Mouse (Mus musculus) testis, postnatal 14 days (tissue): ENCODE measurements around the gene Olfr963.
A peak's percentile ranks its signal among the peaks of the same experiment; 100 is the strongest.
"Not testable (repeated sequence)": the region's sequence is repeated elsewhere in the genome, so short reads cannot be mapped to it uniquely, and the experiment has no call there.

Source experiments
- DNase-seq: peaks from one replicate; pipeline ENCODE4 v3.0.0; 2021; ENCODE audit warnings: low spot score

Gene Olfr963

DNA sequence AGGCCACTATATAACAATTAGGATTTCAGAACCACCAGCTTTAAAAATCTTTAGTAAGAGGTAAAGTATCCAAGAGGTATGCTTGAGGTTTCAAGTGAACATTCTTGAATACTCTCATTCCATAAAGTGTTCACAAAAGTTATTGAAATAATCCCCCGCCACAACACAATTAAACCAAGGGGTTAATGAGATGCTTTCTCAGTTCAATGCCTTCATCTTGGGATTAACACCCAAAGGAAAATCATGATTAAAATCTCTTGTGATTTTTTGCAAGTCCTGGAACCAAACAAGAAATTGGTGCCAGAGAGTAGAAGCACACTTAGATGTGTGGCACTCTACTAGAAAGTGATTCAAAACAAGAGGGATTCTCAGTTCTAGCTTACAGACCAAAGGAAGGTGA, at the start of gene Olfr963:
Gene Olfr963 (plus strand): TSS at position 301 of the 400 bp plus-strand sequence.
- no peak for DNase-seq

- no peak for DNase-seq
These were observed 45.9 kb upstream of the Olfr963 start, which contains the start of gene Olfr960 for GRCm38 (mm10) chr9:39621073-39621472. Gene Olfr960 (plus strand): TSS chr9:39621373.

- DNase-seq: no peak
These were observed 43.2 kb upstream of the Olfr963 start for GRCm38 (mm10) chr9:39623783-39624182.

DNA sequence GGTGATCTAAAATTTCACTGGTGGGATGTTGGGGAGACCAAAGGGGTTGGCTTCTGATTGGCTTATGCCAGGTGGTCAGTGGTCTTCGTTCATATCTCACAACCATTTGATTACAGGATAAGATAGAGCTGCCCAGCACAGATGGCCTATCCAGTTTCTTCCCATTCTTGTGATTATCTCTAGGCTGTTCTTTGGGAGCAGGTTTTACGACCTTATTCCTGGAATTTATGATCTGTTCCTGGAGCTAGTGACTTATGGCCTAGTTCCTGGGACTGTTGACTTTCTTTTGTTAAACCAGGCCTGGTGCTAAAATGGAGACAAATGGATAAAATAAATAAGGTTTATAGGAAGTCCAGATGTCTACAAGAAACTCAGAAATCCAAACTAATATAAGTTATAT, 42.3 kb upstream of the Olfr963 start:
- no peak for DNase-seq

GRCm38 (mm10) chr9:39629069-39629468, 37.9 kb upstream of the Olfr963 start:
- DNase-seq: no peak

DNA sequence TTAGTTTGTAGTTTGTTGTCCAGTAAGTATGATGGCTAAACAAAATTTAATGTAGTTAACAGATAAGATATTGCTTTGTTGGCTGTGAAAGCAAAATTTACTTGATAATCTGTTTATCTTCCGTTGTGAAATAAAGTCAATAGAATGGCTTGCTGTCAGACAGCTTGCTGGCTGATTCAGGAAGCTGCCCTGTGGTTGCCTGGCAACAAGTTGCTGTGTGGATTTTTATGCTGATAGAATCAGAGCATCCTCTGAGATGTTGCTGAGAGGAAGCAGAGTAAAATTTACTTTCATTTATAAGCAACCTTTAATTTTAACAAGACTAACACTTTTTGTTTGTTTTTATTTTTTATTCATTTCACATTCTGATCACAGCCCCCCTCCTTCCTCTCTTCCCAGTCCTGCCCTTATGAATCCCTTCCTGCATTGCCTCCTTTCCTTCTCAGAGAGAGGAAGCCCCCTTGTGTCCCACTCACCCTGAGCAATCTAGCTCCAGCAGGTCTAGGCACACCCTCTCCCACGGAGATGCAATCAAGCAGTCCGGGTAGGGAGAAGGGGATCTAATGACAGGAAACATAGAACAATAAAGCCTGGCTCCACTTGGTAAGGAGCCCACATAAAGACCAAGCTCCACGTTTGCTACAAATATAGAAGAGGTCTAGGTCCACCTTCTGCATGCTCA, 33.0 kb upstream of the Olfr963 start:
- DNase-seq: no peak

DNA sequence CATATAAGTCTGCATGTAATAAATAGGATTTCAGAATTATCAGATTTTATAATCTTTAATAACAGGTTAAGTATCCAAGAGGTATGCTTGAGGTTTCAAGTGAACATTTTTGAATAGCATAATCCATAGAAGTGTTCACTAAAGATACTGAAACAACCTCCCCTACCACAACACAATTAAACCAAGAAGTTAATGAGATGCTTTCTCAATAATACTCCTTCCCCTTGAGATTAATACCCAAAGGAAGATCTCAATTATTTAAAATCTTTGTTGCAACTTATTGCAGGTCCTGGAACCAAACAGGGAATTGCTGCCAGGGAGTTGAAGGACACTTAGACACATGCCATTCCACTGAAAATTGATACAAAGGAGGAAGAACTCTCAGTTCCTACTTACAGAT, 22.2 kb upstream of the Olfr963 start, which contains the start of gene Olfr961:
Gene Olfr961 (plus strand): TSS at position 301 of the 400 bp plus-strand sequence.
- no peak for DNase-seq

DNA sequence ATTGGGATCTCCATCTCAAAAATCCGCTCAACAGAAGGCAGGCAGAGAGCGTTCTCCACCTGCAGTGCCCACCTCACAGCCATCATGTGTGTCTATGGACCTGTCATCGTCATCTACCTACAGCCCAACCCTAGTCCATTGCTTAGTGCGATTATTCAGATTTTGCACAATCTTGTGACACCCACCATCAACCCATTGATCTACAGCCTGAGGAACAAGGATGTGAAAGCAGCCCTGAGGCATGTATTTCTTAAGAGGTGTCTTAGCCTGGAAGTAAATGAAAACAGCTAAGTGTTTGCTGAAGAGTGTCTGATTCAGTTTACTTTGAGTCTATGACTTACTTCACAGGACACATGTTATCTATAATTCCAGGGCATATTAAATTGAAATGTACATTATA, 19.6 kb upstream of the Olfr963 start:
- no peak for DNase-seq

DNA sequence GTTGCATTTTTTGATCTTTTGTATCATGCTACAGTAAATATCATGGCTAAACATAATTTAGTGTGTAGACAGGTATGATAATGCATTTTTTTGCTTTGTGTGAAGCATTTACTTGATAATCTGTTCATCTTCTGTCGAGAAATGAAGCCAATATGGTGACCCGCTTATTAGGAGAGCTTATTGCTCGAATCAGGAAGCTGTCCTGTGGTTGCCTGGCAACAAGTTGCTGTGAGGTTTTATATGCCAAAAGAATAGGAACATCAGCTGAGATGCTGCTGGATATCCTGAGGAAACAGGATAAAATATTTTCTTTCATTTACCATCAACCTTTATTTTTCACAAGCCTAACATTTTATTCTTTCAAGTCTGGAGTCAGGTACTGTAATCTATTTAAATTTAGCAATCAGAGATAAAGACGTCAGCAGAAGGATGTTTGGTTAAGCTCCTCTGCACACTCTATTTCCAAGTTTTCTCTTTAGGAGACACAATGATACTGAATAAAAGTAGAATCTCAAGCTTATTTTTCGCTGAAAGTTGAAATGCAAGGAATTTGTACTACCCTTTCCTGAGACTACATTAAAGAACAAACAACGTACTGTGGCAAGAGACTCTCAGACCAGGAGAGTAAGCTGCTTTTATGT, 12.1 kb upstream of the Olfr963 start:
- DNase-seq: no peak

GRCm38 (mm10) chr9:39669723-39670122, 2.7 kb downstream of the Olfr963 start:
- DNase-seq: no peak

DNA sequence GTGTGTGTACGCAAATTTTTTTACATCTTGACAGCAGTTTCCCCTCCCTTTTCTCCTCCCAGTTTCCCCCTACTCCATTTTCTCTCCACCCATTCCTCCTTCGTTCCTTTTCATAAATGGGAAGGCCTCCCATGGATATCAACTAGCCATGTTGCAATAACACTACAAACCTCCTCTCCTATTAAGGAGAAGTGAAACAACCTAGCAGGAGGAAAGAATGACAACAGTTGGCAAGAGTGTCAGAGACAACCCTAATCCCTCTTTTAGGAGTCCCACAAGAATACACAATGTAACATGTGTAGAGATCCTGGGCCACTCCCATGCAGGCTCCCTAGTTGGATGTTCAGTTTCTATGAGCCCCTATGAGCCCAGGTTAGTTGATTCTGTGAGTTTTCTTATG, 7.8 kb downstream of the Olfr963 start:
- DNase-seq: no peak

DNA sequence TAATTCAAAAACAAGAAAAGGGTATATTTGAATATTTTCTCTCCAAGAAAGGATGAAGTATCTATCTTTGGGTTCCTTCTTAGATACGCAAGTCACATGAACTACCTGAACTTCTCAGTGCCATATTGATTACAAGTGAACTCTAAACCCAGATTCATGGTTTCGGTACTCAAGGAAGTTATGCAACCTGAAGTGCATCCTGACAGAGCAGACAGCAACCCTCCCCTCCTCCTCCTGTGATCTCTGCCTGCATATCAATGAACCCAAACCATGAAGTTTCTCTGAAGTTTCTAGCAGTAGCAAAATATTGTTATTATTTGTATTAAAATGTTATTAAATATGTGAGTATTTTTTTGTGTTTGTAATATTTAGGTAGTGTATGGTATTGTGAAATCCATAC, 11.6 kb downstream of the Olfr963 start:
- no peak for DNase-seq

GRCm38 (mm10) chr9:39679280-39679679, 12.3 kb downstream of the Olfr963 start:
- DNase-seq: no peak

DNA sequence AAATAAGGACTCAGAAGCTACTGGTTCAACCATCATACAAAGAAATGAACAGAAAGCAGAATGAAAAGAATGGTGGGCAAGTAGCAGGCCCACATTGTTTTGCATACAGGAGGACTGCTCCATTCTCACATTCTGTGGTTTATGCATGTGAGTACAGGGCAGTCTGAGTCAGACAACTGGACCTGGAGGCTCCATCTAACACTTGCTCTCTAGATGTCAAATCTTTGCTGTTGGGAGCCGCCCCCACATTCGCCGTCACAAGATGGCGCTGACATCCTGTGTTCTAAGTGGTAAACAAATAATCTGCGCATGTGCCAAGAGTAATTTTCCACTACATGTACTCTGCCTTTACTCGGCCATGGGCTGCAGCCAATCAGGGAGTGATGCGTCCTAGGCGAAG, 34.1 kb downstream of the Olfr963 start:
- not testable (repeated sequence) for DNase-seq

GRCm38 (mm10) chr9:39707017-39707416, 40.0 kb downstream of the Olfr963 start, which contains the start of gene Olfr149:
Gene Olfr149 (minus strand): TSS chr9:39707117.
- DNase-seq: no peak

GRCm38 (mm10) chr9:39708958-39709357, 42.0 kb downstream of the Olfr963 start:
- peak; percentile 16 for DNase-seq

DNA sequence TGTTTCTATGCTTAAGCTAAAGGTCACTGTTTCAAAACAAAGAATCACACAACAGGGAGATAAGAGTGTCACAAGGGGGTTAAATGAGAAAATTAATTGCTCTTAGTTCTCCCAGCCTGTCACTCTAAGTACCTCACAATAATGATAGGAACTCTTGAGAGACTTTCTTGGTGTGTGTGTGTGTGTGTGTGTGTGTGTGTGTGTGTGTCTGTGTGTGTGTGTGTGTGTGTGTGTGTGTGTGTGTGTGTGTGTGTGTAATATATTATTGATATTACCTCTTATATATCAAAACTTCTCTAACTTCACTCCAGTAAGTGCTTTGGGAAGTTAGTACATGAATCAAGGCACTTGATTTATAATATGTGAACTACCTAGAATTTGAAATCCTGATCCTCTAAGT, 44.0 kb downstream of the Olfr963 start, which contains the start of gene Olfr965:
Gene Olfr965 (plus strand): TSS at position 301 of the 400 bp plus-strand sequence.
- no peak for DNase-seq
